Mouse (Mus musculus): ENCODE measurements around the gene Gpatch11.
"Not testable (repeated sequence)": the region's sequence is repeated elsewhere in the genome, so short reads cannot be mapped to it uniquely, and the experiment has no call there.

Gpatch11 gene

DNA sequence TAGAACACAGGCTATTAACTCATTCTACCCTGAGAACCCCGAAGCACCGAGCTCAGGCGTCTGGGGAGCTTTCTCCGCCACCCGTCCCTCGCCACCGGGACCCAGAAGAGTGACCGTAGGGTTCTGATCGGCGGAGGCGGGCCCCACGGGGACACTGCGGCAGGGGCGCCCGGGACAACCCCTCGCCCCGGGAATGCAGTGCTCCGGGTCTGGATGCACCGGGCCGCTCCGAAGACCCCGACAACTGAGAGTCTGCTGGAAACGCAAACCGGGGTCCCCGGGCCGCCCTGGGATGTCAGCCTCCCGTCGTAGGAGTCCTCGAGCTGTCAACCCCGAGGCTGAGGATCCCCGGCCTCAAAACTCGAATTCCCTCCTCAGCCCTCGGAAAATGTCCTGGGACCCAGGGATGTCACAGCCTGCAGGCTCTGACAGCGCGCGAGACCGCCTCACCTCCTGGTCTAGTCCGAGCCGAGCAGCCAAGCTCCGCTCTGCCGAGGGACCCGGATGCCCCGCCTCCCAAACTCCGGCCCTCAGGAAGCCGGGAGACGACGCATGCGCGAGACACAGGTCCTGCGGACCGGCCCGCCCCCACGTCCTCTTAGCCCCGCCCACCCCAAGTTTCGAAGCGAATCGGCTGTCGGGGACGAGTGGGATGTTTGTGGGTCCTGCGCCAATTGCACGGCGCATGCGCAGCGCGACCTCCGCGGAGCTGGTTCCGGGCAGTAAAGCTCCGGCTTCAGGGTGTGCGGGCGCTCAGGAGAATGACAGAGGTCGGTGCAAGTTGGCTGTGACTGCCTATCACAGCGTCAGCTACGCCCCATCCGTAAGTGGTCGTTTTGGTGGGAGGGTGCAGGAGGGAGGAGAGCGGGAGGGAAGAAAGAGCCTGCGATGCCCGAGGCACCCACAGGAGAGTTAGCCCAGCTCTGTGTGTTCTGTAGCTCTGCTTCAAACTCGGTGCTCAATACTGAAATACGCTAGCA, at the start of gene Gpatch11, which contains the start of gene Heatr5b:
Gene Gpatch11 (plus strand): TSS at position 712 of the 980 bp plus-strand sequence.
Gene Heatr5b (minus strand): TSS at position 509 of the 980 bp plus-strand sequence.
- in situ Hi-C loops (cut with MboI, MseI) = loop anchor here (5.0 kb wide), 1 partner anchor 82 kb away; the partner anchor contains the start of gene Cebpzos

DNA sequence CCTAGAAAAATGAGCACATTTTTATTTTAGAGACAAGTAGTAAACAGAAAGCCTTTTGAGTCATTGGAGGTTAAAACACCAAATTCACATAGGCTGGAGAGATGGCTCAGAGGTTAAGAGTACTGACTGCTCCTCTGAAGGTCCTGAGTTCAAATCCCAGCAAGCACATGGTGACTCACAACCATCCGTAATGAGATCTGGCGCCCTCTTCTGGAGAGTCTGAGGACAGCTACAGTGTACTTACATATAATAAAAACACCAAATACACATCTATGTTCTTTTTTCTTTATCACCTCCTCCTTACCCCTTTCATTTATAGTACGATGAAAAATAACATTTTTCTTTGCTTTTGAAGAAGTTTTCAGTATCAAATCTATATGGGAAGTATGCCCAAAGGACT, 47.1 kb upstream of the Gpatch11 start:
- in situ Hi-C loops (cut with MboI, MseI) = not testable (repeated sequence)

DNA sequence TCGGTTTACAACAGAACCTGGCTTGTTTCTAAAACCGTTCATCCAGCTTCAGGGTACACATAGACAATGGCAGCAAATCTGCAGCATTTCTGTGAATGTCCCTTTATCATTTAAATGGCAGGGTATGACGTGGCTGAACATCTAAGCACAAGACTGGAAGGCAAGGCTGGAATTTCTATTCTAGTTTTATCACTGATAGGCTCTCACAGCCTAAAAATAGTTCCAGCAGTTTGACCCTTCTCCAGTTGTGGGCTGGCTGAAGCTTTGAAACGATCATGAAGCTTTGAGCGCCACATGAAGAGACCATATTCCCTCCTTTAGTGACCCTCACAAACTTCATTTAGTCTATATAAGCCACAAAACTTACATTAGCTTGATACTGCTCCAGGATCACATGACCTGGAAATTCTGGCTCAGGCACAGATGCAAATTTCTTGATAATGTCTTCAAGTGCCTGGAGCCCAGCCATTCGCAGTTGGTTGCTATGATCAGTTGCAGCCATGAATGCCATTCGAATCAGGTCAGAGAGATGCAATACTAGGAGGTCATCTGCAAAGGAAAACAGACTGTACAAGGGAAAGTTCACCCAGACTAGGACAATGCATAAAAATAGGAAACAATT, 44.2 kb upstream of the Gpatch11 start:
- in situ Hi-C loops (cut with MboI, MseI) = no loop called here

DNA sequence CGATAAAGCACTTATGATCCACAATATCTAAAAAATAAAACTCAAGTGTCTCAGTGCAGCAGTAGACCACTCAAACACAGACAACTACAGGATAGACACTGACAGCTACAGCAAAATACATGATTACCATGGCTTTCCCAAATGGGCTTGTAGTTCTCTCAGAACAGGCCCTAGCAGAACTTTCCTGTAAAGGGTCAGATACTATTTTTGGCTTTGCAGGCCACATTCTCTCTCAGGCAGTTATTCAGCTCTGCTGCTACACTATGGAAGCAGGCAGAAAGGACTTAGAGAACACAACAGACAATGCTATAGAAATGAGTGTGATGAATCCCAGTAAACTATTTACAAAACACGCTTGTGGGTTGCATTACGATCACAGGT, 43.7 kb upstream of the Gpatch11 start:
- in situ Hi-C loops (cut with MboI, MseI) = no loop called here

DNA sequence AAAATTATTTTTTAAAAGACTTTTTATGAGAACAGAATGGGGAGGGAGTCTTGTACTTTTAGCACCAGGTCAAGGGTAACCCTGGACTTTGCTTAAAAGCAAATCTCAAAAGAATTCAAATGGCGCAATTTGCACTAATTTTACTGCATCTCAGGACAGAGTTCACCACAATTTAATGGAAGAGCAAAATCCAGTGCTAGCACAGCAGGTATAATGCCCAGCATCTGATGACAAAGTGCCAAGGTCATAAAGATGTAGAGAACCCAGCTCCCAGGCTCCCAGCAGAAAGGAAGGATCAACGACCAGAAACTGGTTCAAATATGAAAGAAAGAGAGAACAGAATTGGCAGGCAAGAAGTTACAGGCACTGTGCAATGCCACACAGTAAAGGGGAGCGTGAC, 43.2 kb upstream of the Gpatch11 start:
- in situ Hi-C loops (cut with MboI, MseI) = no loop called here

DNA sequence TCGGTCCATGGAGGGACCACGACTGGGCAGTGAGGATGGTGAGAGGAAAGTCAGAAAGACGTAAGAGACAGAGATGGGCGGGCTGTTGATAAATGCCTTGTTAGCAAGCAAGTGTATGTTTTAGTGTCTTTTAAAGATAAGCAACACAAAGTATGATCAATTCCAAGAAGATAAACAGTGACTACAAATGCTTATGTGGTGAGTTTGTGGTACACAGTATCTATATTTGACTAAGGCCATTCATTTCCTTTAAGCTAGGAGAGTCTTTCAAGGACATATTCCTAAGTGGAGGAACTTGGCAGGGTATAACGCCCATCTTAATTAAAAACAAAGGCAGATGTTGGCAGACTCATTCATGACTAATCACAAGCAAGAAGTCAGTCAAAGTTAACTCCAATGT, 41.0 kb upstream of the Gpatch11 start:
- in situ Hi-C loops (cut with MboI, MseI) = no loop called here

DNA sequence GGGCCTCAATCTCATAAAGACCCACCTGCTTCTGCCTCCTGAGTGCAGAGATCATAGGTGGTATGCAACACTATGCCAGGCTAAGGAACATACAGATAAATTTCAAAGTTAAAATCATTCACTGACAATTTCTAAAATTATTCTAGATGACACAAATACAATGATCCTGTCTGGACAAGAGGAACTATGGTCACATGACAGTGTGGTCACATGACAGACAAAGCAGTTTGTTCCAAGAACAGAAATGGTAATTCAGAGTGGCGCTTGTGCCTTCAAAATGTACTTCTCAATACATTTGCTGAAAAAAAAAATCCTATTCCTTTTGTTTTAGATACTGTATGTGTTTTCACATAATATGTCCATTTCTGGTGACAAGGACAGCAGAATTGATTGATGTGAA, 38.1 kb upstream of the Gpatch11 start:
- in situ Hi-C loops (cut with MboI, MseI) = no loop called here

DNA sequence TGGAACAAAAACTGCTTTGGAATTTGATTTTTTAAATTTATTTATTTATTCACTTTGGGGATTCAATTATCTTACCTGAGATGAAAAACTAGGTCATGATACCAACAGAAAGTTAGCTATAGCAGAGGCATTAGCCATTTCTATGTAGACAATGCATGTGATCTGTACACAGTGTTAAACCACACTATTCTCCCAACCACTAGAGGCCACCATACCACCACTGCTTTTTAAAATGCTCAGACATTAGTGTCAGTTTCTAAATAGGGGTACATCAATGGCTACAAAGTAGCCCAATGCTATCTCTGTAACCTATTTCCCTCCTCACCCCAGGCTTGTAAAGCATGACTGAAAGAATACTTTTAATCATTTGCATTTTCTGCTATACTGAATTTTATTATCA, 26.3 kb upstream of the Gpatch11 start:
- in situ Hi-C loops (cut with MboI, MseI) = no loop called here

DNA sequence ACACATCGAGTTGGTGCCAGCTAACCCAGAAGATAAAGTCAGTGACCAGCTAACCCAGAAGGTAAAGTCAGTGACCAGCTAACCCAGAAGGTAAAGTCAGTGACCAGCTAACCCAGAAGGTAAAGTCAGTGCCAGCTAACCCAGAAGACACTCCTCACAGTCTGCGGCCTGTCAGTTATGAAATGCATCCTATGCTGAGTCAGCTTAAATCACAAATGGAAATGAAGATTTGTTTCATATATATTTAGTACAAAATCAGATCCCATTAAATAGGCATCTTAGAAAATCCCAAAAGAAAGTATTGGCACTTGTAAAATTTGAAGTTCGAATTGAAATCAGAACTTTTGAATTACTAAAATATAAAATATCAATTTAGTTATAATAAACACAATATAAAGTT, 25.8 kb upstream of the Gpatch11 start:
- in situ Hi-C loops (cut with MboI, MseI) = no loop called here

DNA sequence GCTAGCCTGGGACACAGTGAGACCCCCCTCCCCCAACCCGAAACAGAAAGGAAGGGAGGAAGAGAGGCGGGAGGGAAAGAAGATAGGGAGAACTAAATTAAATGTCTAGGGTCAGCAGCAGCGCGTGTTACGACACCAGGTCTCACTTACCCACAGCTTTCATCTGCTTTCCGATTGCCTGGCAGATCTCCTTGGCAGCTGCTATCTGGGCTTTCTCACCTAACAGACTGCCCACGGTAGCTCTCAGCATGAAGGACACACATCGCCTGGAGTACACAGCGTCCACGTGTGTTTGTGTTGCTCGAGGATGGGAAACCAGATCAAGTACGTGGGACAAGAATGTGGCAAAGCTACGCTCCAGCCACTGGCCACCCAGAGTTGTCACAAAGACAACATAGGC, 11.0 kb upstream of the Gpatch11 start:
- in situ Hi-C loops (cut with MboI, MseI) = no loop called here

DNA sequence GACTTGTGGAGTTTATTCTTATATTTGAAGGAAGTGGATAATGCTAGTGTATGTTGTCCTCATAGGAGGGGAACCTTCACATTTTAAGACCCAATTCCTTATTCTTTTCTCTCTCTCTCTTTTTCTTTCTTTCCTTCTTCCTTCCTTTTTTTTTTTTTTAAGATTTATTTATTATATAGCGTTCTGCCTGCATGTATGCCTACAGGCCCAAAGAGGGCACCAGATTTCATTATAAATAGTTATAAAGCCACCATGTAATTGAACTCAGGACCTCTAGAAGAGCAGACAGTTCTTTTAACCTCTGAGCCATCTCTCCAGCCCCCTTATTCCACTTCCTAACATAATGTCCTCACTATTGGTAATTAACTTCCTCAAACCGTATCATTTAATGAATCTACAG, 689 bp downstream of the Gpatch11 start:
- in situ Hi-C loops (cut with MboI, MseI) = loop anchor here (5.0 kb wide), 1 partner anchor 81 kb away; the partner anchor contains the start of gene Cebpzos

DNA sequence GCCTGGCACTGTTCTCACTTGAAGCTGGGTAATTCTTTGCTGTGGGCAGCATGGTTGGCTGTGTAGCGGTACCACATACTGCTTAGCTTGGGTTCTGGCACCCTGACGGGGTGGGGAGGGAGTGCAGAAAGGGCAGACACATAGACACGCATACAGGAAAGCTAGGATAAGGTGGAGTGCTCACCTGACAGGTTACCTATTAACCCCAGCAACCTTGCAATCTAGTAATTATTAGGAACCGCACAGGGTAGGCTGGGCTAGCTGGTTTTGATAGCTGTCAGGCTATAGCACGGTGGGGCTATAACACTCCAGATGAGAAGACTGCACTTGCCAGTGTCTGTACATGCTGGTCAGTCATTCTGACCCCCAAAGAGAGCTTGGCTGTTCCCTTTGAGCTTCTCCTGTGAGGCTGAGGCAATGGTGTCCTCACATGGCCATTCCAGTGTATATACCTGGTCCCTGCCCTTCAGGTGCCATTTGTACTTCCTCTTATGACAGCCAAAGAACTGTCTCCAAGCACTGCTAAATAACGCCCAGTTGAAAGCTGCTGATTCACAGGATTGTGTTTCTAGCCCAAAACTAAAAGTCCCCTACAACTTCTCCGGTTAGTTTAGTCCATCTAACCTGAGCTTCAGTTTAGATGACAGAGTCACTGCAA, 7.0 kb downstream of the Gpatch11 start:
- in situ Hi-C loops (cut with MboI, MseI) = no loop called here

DNA sequence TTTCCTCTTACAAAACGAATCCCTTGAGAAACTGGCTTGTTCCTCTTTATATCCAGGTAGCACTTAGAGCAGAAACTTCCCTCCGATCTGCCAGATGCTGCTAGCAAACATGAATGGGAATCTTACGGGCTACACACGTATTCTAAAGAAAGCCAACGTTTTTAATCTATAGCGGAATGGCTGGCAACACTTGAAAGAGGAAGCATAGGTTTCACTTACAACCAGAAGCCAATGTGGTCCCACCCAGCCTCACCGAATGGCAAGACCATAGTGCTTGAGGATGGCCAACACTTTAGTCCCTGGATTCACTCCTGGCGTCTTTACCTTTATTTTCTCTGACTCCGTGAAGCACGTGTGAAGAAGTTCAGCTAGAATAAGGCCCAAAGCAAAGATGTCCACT, 20.9 kb downstream of the Gpatch11 start:
- in situ Hi-C loops (cut with MboI, MseI) = no loop called here

DNA sequence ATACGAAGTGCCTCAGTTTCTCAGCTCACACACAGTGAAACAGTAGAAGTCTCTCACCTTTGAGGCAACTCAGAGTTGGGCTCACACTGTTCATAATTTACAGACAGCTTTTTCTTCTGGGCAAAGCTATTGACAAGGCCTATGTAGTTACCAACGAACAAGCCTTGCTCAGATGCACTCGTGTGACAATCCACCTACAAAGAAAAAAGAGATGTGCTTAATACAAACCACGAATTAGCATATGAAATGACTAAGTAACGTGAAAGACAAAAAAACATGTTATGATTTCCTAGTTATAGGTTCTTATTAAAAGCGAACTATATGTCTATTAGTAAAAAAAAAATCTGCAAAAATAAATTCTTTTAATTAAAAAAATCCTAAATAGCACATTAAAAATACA, 38.5 kb downstream of the Gpatch11 start:
- in situ Hi-C loops (cut with MboI, MseI) = no loop called here

DNA sequence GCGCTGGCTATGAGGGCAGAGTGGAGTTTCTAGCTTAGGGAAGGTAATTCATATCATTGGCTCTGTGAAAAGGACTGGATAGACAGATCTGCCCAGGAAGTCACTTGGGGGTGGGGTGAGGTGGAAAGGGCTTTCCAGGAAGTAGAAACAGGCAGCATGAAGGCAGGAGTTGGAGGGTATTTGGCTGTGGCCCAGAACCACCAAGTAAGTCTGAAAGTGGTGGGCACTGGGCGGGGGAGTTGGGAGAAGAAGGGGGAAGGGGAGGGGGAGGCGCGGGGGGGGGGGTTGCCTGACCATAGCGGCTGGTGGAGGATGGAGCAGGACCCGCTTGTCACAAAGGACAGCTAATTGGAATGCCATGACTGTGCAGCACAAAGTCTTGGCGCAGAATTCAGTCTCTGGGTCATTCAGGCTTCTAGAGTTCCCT, 46.5 kb downstream of the Gpatch11 start:
- in situ Hi-C loops (cut with MboI, MseI) = no loop called here

DNA sequence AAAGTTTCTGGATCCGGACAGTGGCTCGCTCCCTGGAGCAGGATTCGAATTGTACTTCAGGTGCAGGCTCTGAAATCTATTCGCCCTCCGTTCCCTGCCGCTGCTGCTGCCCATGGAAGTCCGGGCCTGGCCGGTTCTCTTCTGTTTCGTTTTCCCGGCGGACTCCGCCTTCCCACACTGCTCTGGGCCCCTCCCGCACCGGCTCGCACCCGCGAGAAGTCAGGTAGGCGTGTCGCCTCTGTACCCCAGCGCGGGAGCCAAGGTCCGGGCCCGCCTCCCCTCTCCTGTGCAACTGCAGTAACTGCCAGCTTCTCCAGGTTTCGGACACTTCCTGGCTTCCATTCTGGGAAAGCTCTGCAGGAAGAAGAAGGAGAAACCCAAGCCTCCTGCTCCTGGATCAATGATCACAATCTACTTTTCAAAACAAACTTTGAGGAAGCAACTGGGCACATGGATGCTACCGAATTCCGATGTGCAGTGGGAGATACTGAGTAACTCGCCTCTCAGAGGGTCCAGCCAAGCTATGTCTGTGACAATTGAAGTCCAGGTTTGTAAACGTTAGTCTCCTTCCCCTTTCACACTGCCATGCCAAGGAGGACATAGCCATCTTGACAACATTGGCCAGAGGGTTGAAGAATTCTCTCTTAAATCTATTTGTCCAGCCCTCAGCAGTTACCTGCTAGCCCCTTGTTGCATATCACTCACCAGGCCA, 47.2 kb downstream of the Gpatch11 start, which contains the start of gene Eif2ak2:
Gene Eif2ak2 (minus strand): TSS at position 173 of the 712 bp plus-strand sequence.
- in situ Hi-C loops (cut with MboI, MseI) = no loop called here

DNA sequence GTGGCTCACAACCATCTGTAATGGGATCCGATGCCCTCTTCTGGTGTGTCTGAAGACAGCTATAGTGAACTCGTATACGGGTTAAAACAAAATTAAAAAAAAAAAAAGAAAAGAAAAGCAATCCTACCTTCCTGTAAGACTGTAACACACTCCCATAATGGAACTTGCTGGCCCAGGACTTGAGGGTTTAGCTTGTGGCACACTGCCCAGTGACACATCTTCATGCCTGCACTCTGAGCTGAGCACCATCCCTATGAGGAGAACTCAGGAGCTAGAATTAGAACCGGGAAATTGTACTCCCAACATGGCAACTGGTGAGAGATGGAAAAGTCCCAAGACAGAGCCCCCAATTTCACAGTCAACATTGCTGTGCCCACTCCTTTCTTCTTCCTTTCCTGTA, 47.9 kb downstream of the Gpatch11 start:
- in situ Hi-C loops (cut with MboI, MseI) = no loop called here

DNA sequence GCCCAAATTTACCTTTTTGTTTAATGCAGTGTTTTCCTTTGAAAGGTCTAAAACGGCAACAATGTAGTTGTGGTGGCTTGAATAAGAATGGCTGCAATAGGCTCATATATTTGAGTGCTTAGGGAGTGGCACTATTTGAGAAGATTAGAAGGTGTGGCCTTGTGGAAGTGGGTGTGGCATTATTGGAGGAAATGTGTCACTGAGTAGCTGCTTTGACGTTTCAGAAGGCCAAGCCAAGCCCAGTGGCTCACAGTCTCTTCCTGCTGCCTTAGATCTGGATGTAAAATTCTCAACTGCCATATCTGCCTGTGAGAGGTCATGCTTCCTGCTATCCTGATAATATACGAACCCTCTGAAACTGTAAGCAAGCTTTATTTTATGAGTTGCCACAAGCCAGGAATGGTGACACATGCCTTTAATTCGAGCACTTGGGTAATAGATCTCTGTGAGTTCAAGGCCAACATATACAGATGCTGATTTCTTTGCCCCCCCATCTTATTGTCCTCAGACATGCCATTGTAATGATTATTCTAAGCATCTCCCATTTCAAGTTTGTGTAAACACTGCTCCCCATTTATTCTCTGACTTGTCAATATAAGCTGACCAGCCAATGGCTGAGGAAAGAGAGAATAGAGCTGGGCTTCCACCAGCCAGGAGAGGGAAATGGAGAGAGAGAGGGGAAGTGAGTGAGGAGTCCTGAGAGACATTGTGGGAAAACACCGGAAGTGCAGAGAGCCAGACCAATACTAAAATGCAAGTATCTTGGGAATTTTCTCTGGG, 50.1 kb downstream of the Gpatch11 start:
- in situ Hi-C loops (cut with MboI, MseI) = no loop called here

DNA sequence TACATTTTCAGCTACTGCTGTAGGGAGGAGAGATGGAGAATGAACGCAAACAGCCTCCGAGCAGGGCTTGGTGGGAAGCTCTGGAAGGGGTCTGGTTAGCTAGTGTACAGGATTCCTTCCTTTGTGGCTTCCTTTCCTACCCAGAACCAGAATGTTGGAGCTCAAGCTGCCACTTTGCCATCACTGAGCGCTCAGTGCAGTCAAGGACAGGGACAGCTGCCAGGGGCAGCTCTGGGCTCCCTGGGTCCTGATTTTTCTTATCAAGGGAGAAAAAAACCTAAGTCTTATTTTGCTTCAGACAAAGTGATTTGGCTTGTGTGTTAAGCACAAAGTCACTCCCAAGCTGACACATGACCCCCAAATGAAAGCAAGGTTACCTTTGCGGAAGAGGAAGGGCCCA, 53.2 kb downstream of the Gpatch11 start:
- in situ Hi-C loops (cut with MboI, MseI) = no loop called here

DNA sequence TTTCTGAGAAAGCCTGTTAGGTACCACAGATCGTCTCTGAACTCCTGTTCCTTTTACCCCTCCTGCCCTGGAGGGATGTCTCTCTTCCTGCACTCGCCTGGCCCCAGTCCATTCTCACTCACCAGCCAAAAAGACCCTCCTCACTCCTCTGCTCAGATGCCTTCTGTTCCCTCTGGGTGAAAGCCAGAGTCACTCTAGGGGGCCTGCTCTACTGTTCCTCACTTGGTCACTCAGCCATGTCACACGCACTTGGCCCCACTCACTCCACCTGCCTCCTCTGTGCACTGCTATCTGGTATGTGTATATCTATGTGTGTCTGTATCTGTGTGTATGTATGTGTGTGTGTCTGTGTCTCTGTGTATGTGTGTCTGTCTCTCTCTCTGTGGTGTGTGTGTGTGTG, 53.8 kb downstream of the Gpatch11 start:
- in situ Hi-C loops (cut with MboI, MseI) = no loop called here

DNA sequence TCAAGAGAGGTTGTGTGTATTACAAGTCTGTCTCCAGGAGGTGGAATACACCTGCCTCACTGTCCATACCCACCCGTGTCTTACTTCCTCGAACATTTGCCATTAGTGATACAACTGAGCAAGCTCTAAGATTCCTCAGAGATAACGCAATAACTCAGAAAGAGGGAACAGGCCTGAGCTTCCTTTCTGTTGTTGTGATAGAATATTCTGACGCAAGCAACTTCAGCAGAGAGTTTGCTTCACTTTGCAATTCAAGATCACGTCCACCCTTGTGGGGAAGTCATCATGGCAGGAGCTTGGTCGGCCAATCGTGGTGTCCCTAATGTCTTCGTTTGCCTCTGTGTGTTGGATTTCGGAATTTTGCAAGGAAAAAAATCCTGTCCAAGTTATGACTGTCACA, 55.7 kb downstream of the Gpatch11 start:
- in situ Hi-C loops (cut with MboI, MseI) = loop anchor here (10.0 kb wide), 1 partner anchor 574 kb away; no protein-coding TSS in a partner anchor
